Mouse (Mus musculus) megakaryocyte, embryonic 14.5 days (primary cell): ENCODE results near the gene Foxb1. TPM values are rescaled to one million over a fixed set of nuclear protein-coding genes. Genes with fewer than 3 reads are reported as not detected.

Source experiments
- H3K27me3 ChIP-seq: replicated peaks from 2 replicates; pipeline ENCODE3; 2012; ENCODE audit warnings: inconsistent platforms
- H3K36me3 ChIP-seq: replicated peaks from 2 replicates; pipeline ENCODE3; 2012; ENCODE audit warnings: low read length, inconsistent platforms, mixed read lengths
- H3K4me1 ChIP-seq: 2 replicates; pipeline ENCODE4 v1.6.1; 2012; ENCODE audit warnings: inconsistent platforms
- H3K4me3 ChIP-seq: replicated peaks from 2 replicates; pipeline ENCODE3; 2012; ENCODE audit warnings: moderate library complexity, mild to moderate bottlenecking, inconsistent platforms
- H3K9me3 ChIP-seq: 2 replicates; pipeline ENCODE4 v1.6.1; 2012; ENCODE audit warnings: inconsistent platforms
- FLI1 ChIP-seq: IDR thresholded peaks from 2 replicates; pipeline ENCODE4 v1.6.1; 2012; ENCODE audit warnings: low read length, inconsistent platforms, mixed read lengths
- GATA1 ChIP-seq: IDR thresholded peaks from 3 replicates; pipeline ENCODE4 v1.6.1; 2012; ENCODE audit warnings: mixed read lengths, low read length, inconsistent platforms, borderline replicate concordance
- polyA plus RNA-seq: library from polyadenylated mRNA; stranded (reverse); fragments of >175 nt; gene quantifications from 2 replicates; pipeline ENCODE4 v1.2.3, GENCODE M21; 2012; ENCODE audit warnings: low replicate concordance; ENCODE audit not compliant: insufficient read depth

The Foxb1 gene
- polyA plus RNA-seq, 1 experiment, result not detected

DNA sequence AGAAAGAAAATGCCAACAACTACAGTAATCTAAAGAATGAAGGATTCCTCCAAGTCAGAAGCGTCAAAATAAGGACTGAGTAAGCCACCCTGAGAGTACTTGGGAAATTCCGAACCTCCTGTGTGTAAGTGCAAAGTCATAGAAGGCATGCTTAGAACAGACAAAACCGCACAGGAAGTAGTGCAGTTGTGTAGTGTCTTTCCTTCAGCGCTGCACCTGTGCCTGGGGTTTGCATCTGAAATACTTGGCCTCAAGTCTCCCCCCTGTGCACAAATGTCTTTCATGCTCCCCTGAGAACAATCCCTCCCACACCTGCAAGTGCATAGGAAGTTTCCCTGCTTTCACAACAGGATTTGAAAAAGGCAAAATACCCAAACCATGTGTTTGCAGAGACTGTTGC is 3.5 kb downstream of the Foxb1 start:
- peaks cover 31% of the 10 kb centered on the region for H3K4me1 ChIP-seq
- H3K4me3 ChIP-seq, result no peak overlapping the region
- peaks cover 7% of the 10 kb centered on the region; the same call in 1 of the 2 replicates for H3K9me3 ChIP-seq
- TF ChIP-seq FLI1 (no peak), GATA1 (no peak)
- no peaks in the 10 kb centered on the region for H3K36me3 ChIP-seq
- peaks cover 87% of the 10 kb centered on the region for H3K27me3 ChIP-seq

DNA sequence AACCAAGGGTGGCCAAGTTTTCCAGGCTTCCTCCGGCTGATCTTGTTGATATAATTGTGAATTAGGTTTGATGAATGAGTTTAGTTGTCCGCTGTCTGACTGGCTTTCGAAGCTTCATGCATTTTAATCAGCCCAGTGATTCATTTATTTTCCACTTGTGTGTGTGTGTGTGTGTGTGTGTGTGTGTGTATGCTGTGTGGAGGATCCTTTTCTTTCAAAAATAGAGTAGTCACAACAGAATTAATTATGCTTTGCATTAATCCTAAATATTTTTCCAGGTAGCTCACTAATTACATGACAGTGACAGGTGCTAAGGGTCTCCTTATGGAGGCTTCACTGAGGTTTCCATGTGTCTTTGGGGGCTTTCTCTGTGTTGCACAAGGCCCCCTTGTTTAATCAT is 4.3 kb downstream of the Foxb1 start:
- Histone ChIP-seq H3K27me3 (peaks cover 83% of the 10 kb centered on the region), H3K36me3 (no peaks in the 10 kb centered on the region), H3K4me3 (no peak overlapping the region), H3K9me3 (peaks cover 7% of the 10 kb centered on the region; the same call in 1 of the 2 replicates), H3K4me1 (peaks cover 31% of the 10 kb centered on the region)
- no peak for TF ChIP-seq GATA1
- TF ChIP-seq FLI1, result no peak

DNA sequence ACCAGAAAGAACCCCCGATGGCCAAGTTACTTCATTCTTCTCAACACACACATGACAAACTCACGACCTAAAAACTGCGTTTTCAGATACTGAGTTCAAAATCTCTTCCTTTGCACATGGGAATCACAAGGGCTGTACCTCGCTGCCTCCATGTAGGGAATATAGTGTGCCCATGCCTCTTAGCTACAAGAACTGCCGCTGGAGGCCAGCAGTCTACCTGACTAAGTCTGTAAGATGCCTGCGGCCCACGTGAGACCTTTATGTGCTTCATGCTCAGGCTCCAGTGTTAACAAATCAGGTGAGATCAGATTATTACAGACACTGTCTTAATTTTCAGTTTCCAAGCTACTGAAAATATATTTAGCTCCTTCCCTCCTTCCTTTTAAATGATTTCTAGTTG is 4.7 kb downstream of the Foxb1 start:
- Histone ChIP-seq H3K9me3 (peaks cover 7% of the 10 kb centered on the region; the same call in 1 of the 2 replicates), H3K4me3 (no peak overlapping the region), H3K36me3 (no peaks in the 10 kb centered on the region), H3K4me1 (peaks cover 31% of the 10 kb centered on the region), H3K27me3 (peaks cover 80% of the 10 kb centered on the region)
- TF ChIP-seq FLI1 (no peak), GATA1 (no peak)

GRCm38 (mm10) chr9:69755157-69755556 is 5.6 kb downstream of the Foxb1 start:
- Histone ChIP-seq H3K9me3 (0 out of 2 replicates have a peak, but pooled peaks cover 7% of the 10 kb centered on the region), H3K4me3 (peak overlapping the region; percentile 59), H3K36me3 (no peaks in the 10 kb centered on the region), H3K27me3 (peaks cover 71% of the 10 kb centered on the region), H3K4me1 (peaks cover 24% of the 10 kb centered on the region)
- TF ChIP-seq FLI1 (no peak), GATA1 (no peak)

- H3K27me3 ChIP-seq, result peaks cover 66% of the 10 kb centered on the region
- peaks cover 20% of the 10 kb centered on the region for H3K4me1 ChIP-seq
- no peak for TF ChIP-seq FLI1
- no peak for TF ChIP-seq GATA1
These were observed 6.0 kb downstream of the Foxb1 start for GRCm38 (mm10) chr9:69754712-69755111.

DNA sequence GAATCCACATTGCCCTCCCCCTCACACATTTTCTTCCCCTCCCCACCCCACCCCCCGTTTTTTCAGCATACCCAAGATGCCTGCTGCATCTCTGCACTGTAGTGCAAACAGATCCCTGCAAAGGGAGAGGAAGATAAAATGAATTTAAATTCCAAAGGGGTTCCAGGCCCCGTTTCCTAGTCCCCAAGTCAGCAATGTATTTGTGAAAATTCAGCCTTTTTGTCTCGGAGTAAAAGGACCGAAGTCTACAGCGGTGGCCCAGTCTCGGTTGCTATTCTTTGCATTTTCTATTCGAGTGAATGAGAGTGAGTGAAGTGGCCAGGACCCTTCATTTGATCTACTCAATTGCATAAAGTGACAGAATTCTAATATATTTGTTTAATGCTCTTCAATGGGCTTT is 6.4 kb downstream of the Foxb1 start:
- peaks cover 64% of the 10 kb centered on the region for H3K27me3 ChIP-seq
- no peak for TF ChIP-seq GATA1
- TF ChIP-seq FLI1, result no peak

More at GRCm38 (mm10) chr9:69754712-69755111, 6.0 kb downstream of the Foxb1 start:
- H3K4me3 ChIP-seq, result no peak overlapping the region
- H3K36me3 ChIP-seq, result no peaks in the 10 kb centered on the region
- H3K9me3 ChIP-seq, result 0 out of 2 replicates have a peak, but pooled peaks cover 7% of the 10 kb centered on the region

GRCm38 (mm10) chr9:69747971-69748370 is 12.8 kb downstream of the Foxb1 start:
- no peak overlapping the region for H3K4me3 ChIP-seq
- H3K4me1 ChIP-seq, result no peaks in the 10 kb centered on the region
- H3K27me3 ChIP-seq, result peaks cover 12% of the 10 kb centered on the region
- no peaks in the 10 kb centered on the region for H3K36me3 ChIP-seq
- peaks cover 12% of the 10 kb centered on the region for H3K9me3 ChIP-seq
- TF ChIP-seq FLI1, result no peak
- no peak for TF ChIP-seq GATA1

More for the DNA sequence above, 6.4 kb downstream of the Foxb1 start:
- Histone ChIP-seq H3K9me3 (0 out of 2 replicates have a peak, but pooled peaks cover 3% of the 10 kb centered on the region), H3K4me3 (no peak overlapping the region), H3K4me1 (peaks cover 16% of the 10 kb centered on the region), H3K36me3 (no peaks in the 10 kb centered on the region)

- no peaks in the 10 kb centered on the region for H3K36me3 ChIP-seq
- peaks cover 13% of the 10 kb centered on the region for H3K27me3 ChIP-seq
- H3K4me1 ChIP-seq, result peaks cover 20% of the 10 kb centered on the region
- peaks cover 21% of the 10 kb centered on the region for H3K9me3 ChIP-seq
- peak overlapping the region; percentile 66 for H3K4me3 ChIP-seq
- TF ChIP-seq GATA1, result no peak
- TF ChIP-seq FLI1, result no peak
These were observed 32.0 kb downstream of the Foxb1 start for GRCm38 (mm10) chr9:69728736-69729135.

DNA sequence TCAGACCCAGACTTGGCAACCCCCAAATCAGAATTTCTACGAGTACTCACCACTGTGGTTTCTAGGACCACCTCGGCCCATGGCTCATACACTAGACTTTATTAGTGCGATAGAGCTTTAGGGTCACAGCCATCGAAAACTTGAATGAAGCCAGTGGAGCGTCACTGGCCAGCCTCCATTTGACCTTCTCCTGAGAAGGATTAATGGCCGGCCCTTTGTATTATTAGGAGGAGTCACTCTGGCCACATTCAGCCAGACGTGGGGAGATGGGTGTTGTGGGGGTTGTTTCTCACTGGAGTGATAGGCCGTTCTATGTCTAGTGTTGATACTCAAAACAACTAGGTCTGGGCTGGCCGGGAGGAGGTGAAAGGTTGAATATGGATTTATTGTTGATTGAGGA is 42.3 kb downstream of the Foxb1 start:
- peaks cover 43% of the 10 kb centered on the region for H3K4me1 ChIP-seq
- no peak for TF ChIP-seq GATA1
- TF ChIP-seq FLI1, result no peak

DNA sequence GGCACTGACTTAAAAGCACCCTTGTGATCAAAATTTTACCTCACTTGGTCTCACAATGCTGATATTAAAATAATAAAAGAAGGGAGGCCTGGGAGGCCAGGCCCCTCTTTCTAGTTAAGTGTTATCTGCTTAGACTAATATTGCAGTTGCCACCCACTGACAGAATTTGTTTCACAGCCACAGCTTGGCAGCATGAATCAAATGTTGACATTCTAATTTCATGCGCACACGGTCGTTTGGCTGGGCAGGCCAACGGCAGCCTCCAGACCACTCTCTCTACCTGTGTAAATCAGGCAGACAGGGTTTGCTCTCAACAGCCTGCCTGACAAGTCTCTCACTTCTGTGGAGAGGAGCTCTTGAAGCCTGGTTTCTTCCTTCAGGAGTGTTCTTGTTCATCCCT is 44.4 kb downstream of the Foxb1 start:
- TF ChIP-seq FLI1 (no peak), GATA1 (no peak)
- peaks cover 3% of the 10 kb centered on the region for H3K27me3 ChIP-seq

More for the DNA sequence above, 42.3 kb downstream of the Foxb1 start:
- no peak overlapping the region for H3K4me3 ChIP-seq
- no peaks in the 10 kb centered on the region for H3K36me3 ChIP-seq
- H3K27me3 ChIP-seq, result no peaks in the 10 kb centered on the region
- no peaks in the 10 kb centered on the region for H3K9me3 ChIP-seq

More for the DNA sequence above, 44.4 kb downstream of the Foxb1 start:
- Histone ChIP-seq H3K4me3 (peak overlapping the region; percentile 57), H3K4me1 (peaks cover 47% of the 10 kb centered on the region), H3K36me3 (no peaks in the 10 kb centered on the region), H3K9me3 (peaks cover 9% of the 10 kb centered on the region)
